Mouse (Mus musculus) limb, embryonic 14.5 days (tissue): ENCODE results near the gene Asrgl1. TPM values are rescaled to one million over a fixed set of nuclear protein-coding genes. Genes with fewer than 3 reads are reported as not detected.
A peak's percentile ranks its signal among the peaks of the same experiment; 100 is the strongest.

ENCODE experiments used
- ATAC-seq: fragments of 200-750 bp; cut with Nextera tagmentation; 2 replicates; pipeline ENCODE4 v1.8.0; 2017; ENCODE audit warnings: low read depth, moderate number of reproducible peaks, moderate TSS enrichment; ENCODE audit not compliant: low FRiP score
- DNase-seq: peaks from one replicate; pipeline ENCODE4 v3.0.0-alpha.2; 2015; ENCODE audit warnings: low spot score
- H3K27ac ChIP-seq: fragments of 300-500 bp; sonication (generic); replicated peaks from 2 replicates; pipeline ENCODE4 v1.5.1; 2014; ENCODE audit warnings: low read depth, mild to moderate bottlenecking, low read length, moderate library complexity, mixed read lengths
- H3K27me3 ChIP-seq: fragments of 300-500 bp; sonication (generic); 2 replicates; pipeline ENCODE4 v1.6.1; 2014; ENCODE audit warnings: low read length, mixed read lengths; ENCODE audit not compliant: control insufficient read depth, insufficient read depth
- H3K36me3 ChIP-seq: fragments of 300-500 bp; sonication (generic); 2 replicates; pipeline ENCODE4 v1.6.1; 2014; ENCODE audit warnings: mild to moderate bottlenecking, low read length, moderate library complexity, mixed read lengths; ENCODE audit not compliant: control insufficient read depth, insufficient read depth
- H3K4me1 ChIP-seq: fragments of 300-500 bp; sonication (generic); 2 replicates; pipeline ENCODE4 v1.6.1; 2014; ENCODE audit warnings: antibody characterized with exemption, low read length, mixed read lengths; ENCODE audit not compliant: control insufficient read depth, insufficient read depth
- H3K4me2 ChIP-seq: fragments of 300-500 bp; sonication (generic); replicated peaks from 2 replicates; pipeline ENCODE4 v1.6.1; 2014; ENCODE audit warnings: low read depth, mild to moderate bottlenecking, low read length, moderate library complexity; ENCODE audit not compliant: severe bottlenecking
- H3K4me3 ChIP-seq: fragments of 300-500 bp; sonication (generic); replicated peaks from 2 replicates; pipeline ENCODE4 v1.5.1; 2014; ENCODE audit warnings: low read length
- H3K9ac ChIP-seq: fragments of 300-500 bp; sonication (generic); 2 replicates; pipeline ENCODE4 v1.6.1; 2014; ENCODE audit warnings: mild to moderate bottlenecking, low read depth, low read length, moderate library complexity; ENCODE audit not compliant: severe bottlenecking
- H3K9me3 ChIP-seq: fragments of 300-500 bp; sonication (generic); 2 replicates; pipeline ENCODE4 v1.6.1; 2016; ENCODE audit warnings: low read length; ENCODE audit not compliant: control insufficient read depth
- POLR2A ChIP-seq: fragments of 200-500 bp; IDR thresholded peaks from 2 replicates; pipeline ENCODE4 v1.8.0; 2012; ENCODE audit warnings: inconsistent platforms, mild to moderate bottlenecking, moderate library complexity, borderline replicate concordance; ENCODE audit not compliant: insufficient read depth, insufficient read length; ENCODE audit errors: extremely low read depth
- WGBS: fragments of 180-500 bp; shearing (Covaris S2); extraction: QIAGEN DNeasy Blood & Tissue Kit; methylation state at CpG from one replicate; pipeline ENCODE4 v1.1.7; 2014; 5-methylcytosine and 5-hydroxymethylcytosine counted together
- polyA plus RNA-seq, 2 experiments: library from polyadenylated mRNA; depleted of rRNA in 1 of 2; stranded (reverse) in 1 of 2; unstranded in 1 of 2; fragments of >200 nt; fragmentation: Nextera tagmentation in 1 of 2; extraction: Ambion mirVana in 1 of 2; gene quantifications; 2 replicates each; pipeline versions ENCODE4 v1.2.1 to v1.2.3; 2012 to 2014

The Asrgl1 gene
- polyA plus RNA-seq, 2 experiments: 6.3 to 8.5 TPM

- WGBS: 79% methylated on average over 2 of the region's 2 CpGs
- H3K4me1 ChIP-seq: no peaks in the 10 kb centered on the region; the same call in 1 of the 2 replicates
- no peak for ATAC-seq
- H3K27me3 ChIP-seq: no peaks in the 10 kb centered on the region
- peak overlapping the region; percentile 26; the same call in 1 of the 2 replicates for H3K9ac ChIP-seq
- H3K27ac ChIP-seq: no peak overlapping the region
- TF ChIP-seq POLR2A: no peak
- DNase-seq: no peak
- peak overlapping the region; percentile 35; the same call in 1 of the 2 replicates for H3K4me2 ChIP-seq
- H3K9me3 ChIP-seq: no peaks in the 10 kb centered on the region
- no peaks in the 10 kb centered on the region for H3K36me3 ChIP-seq
- H3K4me3 ChIP-seq: no peak overlapping the region
Observed at GRCm38 (mm10) chr19:9083010-9083355, 52.5 kb downstream of the Asrgl1 start.

- Histone ChIP-seq H3K4me1 (no peaks in the 10 kb centered on the region; the same call in 1 of the 2 replicates), H3K9ac (peak overlapping the region; percentile 26; the same call in 1 of the 2 replicates), H3K9me3 (no peaks in the 10 kb centered on the region), H3K4me3 (no peak overlapping the region; the same call in 1 of the 2 replicates), H3K27me3 (no peaks in the 10 kb centered on the region), H3K36me3 (no peaks in the 10 kb centered on the region), H3K27ac (no peak overlapping the region), H3K4me2 (peak overlapping the region; percentile 35)
- no peak for TF ChIP-seq POLR2A
- ATAC-seq: peak; percentile 93
- WGBS: 17% methylated on average over 23 of the region's 23 CpGs
- DNase-seq: peak; percentile 91
Observed at GRCm38 (mm10) chr19:9082191-9083009, 53.0 kb downstream of the Asrgl1 start.

- no peak for DNase-seq
- no peak for ATAC-seq
- H3K4me2 ChIP-seq: peak overlapping the region; percentile 35; the same call in 1 of the 2 replicates
- no peak overlapping the region for H3K27ac ChIP-seq
- 80% methylated on average over 14 of the region's 14 CpGs for WGBS
- H3K36me3 ChIP-seq: no peaks in the 10 kb centered on the region
- TF ChIP-seq POLR2A: no peak
- no peaks in the 10 kb centered on the region; the same call in 1 of the 2 replicates for H3K4me1 ChIP-seq
- no peak overlapping the region for H3K4me3 ChIP-seq
- no peaks in the 10 kb centered on the region for H3K9me3 ChIP-seq
- H3K27me3 ChIP-seq: no peaks in the 10 kb centered on the region
- H3K9ac ChIP-seq: no peak overlapping the region
Observed at GRCm38 (mm10) chr19:9081311-9082190, 53.9 kb downstream of the Asrgl1 start.

DNA sequence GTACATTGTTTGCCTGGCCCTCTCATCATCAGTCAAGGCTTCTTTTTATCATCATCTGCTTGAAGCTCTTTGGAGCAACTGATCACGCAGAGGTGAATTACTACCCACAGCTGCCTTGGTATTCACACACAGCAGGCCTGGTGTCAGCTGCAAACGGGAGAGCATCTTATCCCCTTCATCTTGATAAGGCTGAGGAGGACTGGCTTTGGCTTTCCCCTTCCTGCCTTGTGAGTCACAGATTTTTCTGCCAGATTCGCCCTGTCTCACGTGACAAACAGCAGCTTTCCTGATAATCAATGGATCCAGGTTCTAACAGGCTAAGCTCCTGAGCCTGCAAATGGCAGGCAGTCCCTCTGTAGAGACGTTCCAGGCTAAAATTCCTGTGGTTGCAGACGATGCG, 55.5 kb downstream of the Asrgl1 start:
- Histone ChIP-seq H3K36me3 (no peaks in the 10 kb centered on the region), H3K27ac (no peak overlapping the region), H3K4me2 (no peak overlapping the region), H3K9ac (no peak overlapping the region), H3K9me3 (no peaks in the 10 kb centered on the region), H3K4me1 (no peaks in the 10 kb centered on the region; the same call in 1 of the 2 replicates), H3K27me3 (no peaks in the 10 kb centered on the region), H3K4me3 (no peak overlapping the region)
- 28% methylated on average over 7 of the region's 7 CpGs for whole genome bisulfite sequencing
- no peak for ATAC-seq
- DNase-seq: no peak
- TF ChIP-seq POLR2A: no peak

DNA sequence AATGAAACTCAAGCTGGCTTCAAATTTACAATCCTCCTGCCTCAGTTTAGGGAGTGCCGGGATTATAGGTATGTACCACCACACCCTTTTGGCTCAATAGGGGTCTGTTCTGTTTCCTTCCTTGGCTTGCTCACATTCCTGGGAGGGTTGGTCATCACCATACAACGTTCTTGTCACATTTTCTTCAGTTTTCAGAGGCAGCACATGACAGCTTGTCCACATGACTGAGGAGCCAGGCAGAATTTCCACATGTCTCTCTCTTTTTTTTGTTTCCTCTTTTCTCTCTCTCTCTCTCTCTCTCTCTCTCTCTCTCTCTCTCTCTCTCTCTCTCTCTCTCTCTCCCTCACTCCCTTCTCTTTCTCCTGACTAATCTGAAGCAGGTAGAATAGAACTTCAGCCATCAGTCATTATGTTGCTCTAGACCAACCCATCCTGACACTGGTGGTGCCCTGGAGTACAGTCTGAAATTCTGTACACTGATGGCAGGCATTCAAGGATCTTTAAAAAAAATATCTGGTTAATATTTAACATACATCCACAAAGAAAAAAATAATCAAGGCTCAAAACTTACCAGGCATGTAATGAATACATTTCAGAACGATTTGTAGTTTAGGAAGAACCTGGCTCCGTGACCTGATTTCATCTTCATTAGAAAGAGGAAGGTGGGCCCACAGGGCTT, 58.3 kb downstream of the Asrgl1 start:
- no peak overlapping the region for H3K9ac ChIP-seq
- no peak overlapping the region for H3K4me3 ChIP-seq
- no peak for DNase-seq
- ATAC-seq: no peak
- H3K4me1 ChIP-seq: no peaks in the 10 kb centered on the region; the same call in 1 of the 2 replicates
- H3K9me3 ChIP-seq: no peaks in the 10 kb centered on the region
- TF ChIP-seq POLR2A: no peak
- H3K36me3 ChIP-seq: no peaks in the 10 kb centered on the region
- H3K27me3 ChIP-seq: no peaks in the 10 kb centered on the region
- no peak overlapping the region for H3K27ac ChIP-seq
- no peak overlapping the region for H3K4me2 ChIP-seq
- WGBS: 74% methylated on average over 4 of the region's 4 CpGs
